Mouse (Mus musculus): ENCODE measurements at regions not wholly inside any gene's neighbourhood (a gene's known extent, or its start where the extent isn't known, plus 50 kb on each side); places are given as distances from the start of the nearest gene placed in this dataset.
"Not testable (repeated sequence)": the region's sequence is repeated elsewhere in the genome, so short reads cannot be mapped to it uniquely, and the experiment has no call there.

DNA sequence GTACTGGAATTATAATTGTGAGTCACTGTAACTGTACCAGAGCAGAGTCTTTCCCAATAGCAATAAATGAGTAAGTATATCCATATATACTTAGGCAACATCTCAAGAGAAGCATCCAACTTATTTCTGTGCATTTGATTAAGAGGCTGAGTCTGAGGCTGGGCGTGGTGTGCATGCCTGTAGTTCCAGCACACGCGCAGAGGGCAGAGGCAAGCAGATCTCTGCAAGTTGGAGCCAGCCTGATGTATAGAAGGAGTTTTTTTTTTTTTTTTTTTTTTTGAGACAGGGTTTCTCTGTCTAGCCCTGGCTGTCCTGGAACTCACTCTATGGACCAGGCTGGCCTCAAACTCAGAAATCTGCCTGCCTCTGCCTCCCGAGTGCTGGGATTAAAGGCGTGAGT lies 105.1 kb downstream of the Sox2 start:
- not testable (repeated sequence) for TF ChIP-seq CTCF, EP300 (IDR thresholded peaks at IDR 0.05; ENCODE audit: low read depth)

All from liver, embryonic 14.5 days (tissue).